17 mouse cellular contexts compared by ENCODE assay signal in the genomic region with DNA sequence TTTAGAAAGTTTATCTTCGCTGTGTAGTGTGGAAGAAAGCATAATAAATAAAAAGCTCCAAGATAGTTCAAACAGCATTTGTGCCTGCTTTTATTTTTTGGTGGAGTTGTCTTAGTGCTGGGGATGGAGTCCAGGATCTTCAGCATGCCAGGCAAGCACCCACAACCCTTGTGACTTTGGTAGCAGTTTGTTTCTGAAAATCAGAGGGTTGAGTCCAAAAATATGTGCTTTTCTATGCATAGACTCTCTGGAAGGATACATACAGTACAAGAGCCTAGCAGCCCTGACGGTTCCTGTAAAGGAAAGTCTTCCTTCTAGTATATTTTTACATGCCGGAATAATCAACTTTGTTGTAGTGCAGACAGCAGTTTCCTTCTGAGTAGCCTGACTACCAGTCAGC. TPM values are rescaled to one million over a fixed set of nuclear protein-coding genes. Genes with fewer than 3 reads are reported as not detected.
DNase-seq lines count a peak whose midpoint lies in the region; ATAC-seq lines count a peak whose summit lies in the region.
"Had no signal": no experiment of that assay in that cellular context is flagged by ENCODE, and none has a peak within 500 bp of the region (broad histone marks: within the 10 kb centered on the region; RNA-seq: fewer than 3 reads in every experiment).

No protein-coding gene starts in this region.

- intact Hi-C loops in heart, postnatal 25 days (cut with DNase I) = no loop called here

- peak; percentile 73 for ATAC-seq in frontal cortex, adult (ENCODE audit: low TSS enrichment)
- ATAC-seq: activated CD4-positive, CD25-positive, alpha-beta regulatory T cell, adult 4 months; CD4-positive, CD25-positive, alpha-beta regulatory T cell, adult 4 months; Patski had no signal

- no peak for DNase-seq in frontal cortex, adult 2 months (ENCODE audit: extremely low spot score in 1 of 2, low spot score in 1 of 2)
- peak; percentile 60 for DNase-seq in heart, adult 11 months
- no peak for DNase-seq in heart, postnatal 25 days (ENCODE audit: low spot score)
- DNase-seq: adrenal gland, adult 2 months; adrenal gland, adult 8-10 months; adrenal gland, postnatal 10 days; adrenal gland, postnatal 14 days; adrenal gland, postnatal 25 days; adrenal gland, postnatal 36 days; B cell, adult 2 months; cerebellum, adult 11 months; cerebellum, adult 11-12 months; cerebellum, adult 18-20 months had no signal

RNA-seq across cellular contexts. Expression of gene Pgm3, which starts 20.9 kb away (rescaled TPM):
- 10.8 and 11.2 TPM in 2 replicates for polyA plus RNA-seq in frontal cortex, adult 2 months (2012; rRNA removed)
- total RNA-seq in heart, postnatal 25 days (2021) = 1 to 10 TPM; 7.0 to 7.5 TPM

RNA-seq across cellular contexts. Expression of gene Rwdd2a, which starts 21.1 kb away (rescaled TPM):
- polyA plus RNA-seq in frontal cortex, adult 2 months (2012; rRNA removed) = 26.1 and 29.2 TPM in 2 replicates
- under 1 TPM; 0.39 to 0.59 TPM for total RNA-seq in heart, postnatal 25 days (2021)
